29 mouse cellular contexts compared by ENCODE assay signal in the genomic region with DNA sequence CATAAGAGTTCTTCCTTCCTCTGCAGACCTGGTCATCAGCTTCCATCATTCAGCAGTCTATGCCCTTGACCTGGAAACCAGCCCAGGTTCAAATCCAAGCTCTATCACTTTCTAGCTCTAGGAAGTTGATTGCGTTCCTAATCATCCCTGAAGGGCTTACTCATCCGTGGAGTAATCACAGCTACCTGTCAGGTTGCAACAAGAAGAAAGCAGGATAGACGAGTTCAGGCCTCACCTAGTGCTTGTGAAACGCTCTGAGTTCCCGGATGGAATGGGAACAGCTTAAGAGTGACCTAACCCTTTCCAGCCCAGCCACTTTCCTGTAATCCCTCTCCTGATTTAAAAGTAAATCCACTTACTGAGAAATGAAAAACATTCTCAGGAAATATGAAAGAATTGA. TPM values are rescaled to one million over a fixed set of nuclear protein-coding genes. Genes with fewer than 3 reads are reported as not detected.
A peak's percentile ranks its signal among the peaks of the same experiment; 100 is the strongest.
DNase-seq lines count a peak whose midpoint lies in the region; ATAC-seq and TF ChIP-seq lines count a peak whose summit lies in the region.
"Had no signal": no experiment of that assay in that cellular context is flagged by ENCODE, and none has a peak within 500 bp of the region (broad histone marks: within the 10 kb centered on the region; RNA-seq: fewer than 3 reads in every experiment).

No protein-coding gene starts in this region.

- H3K4me2 ChIP-seq in lung, postnatal 0 days (replicated peaks; ENCODE audit: low read depth, low read length), result no peak overlapping the region
- no peak overlapping the region for H3K4me2 ChIP-seq in liver, postnatal 0 days (ENCODE audit: low read depth, low read length)
- H3K4me2 ChIP-seq: embryonic facial prominence, embryonic 12.5 days; embryonic facial prominence, embryonic 15.5 days; forebrain, embryonic 13.5 days; forebrain, embryonic 15.5 days had no signal

- no peaks in the 10 kb centered on the region for H3K36me3 ChIP-seq in lung, postnatal 0 days (ENCODE audit: insufficient read depth, low read length)
- H3K36me3 ChIP-seq in liver, postnatal 0 days (replicated peaks; ENCODE audit: insufficient read depth, low read length), result no peaks in the 10 kb centered on the region
- H3K36me3 ChIP-seq: embryonic facial prominence, embryonic 12.5 days; embryonic facial prominence, embryonic 15.5 days; forebrain, embryonic 15.5 days had no signal

- H3K4me3 ChIP-seq in lung, postnatal 0 days (ENCODE audit: low read depth, low read length), result no peak overlapping the region
- H3K4me3 ChIP-seq in liver, postnatal 0 days (ENCODE audit: low read depth, low read length), result no peak overlapping the region
- H3K4me3 ChIP-seq: embryonic facial prominence, embryonic 12.5 days; embryonic facial prominence, embryonic 15.5 days; erythroblast, embryonic 14.5 days; forebrain, embryonic 13.5 days; forebrain, embryonic 15.5 days had no signal

- no peak overlapping the region for H3K9ac ChIP-seq in lung, postnatal 0 days (replicated peaks; ENCODE audit: low read depth)
- no peak overlapping the region for H3K9ac ChIP-seq in liver, postnatal 0 days (replicated peaks)
- H3K9ac ChIP-seq: embryonic facial prominence, embryonic 12.5 days; embryonic facial prominence, embryonic 15.5 days; forebrain, embryonic 13.5 days; forebrain, embryonic 15.5 days; forebrain, postnatal 0 days had no signal

- no peak for TF ChIP-seq CTCF in lung, postnatal 0 days (IDR thresholded peaks at IDR 0.05)
- no peak for TF ChIP-seq CTCF in liver, postnatal 0 days (IDR thresholded peaks at IDR 0.05; ENCODE audit: low read depth)

- no peak for TF ChIP-seq EP300 in lung, postnatal 0 days (IDR thresholded peaks at IDR 0.05)
- TF ChIP-seq EP300 in liver, postnatal 0 days (IDR thresholded peaks at IDR 0.05; ENCODE audit: low read depth), result no peak

- H3K4me1 ChIP-seq in lung, postnatal 0 days (ENCODE audit: insufficient read depth, low read depth, low read length), result no peaks in the 10 kb centered on the region
- H3K4me1 ChIP-seq in liver, postnatal 0 days (ENCODE audit: insufficient read depth), result no peaks in the 10 kb centered on the region
- H3K4me1 ChIP-seq: embryonic facial prominence, embryonic 12.5 days; embryonic facial prominence, embryonic 15.5 days; forebrain, embryonic 13.5 days; forebrain, embryonic 15.5 days had no signal

- no peaks in the 10 kb centered on the region for H3K27me3 ChIP-seq in lung, postnatal 0 days (replicated peaks; ENCODE audit: insufficient read depth, low read length)
- H3K27me3 ChIP-seq in liver, postnatal 0 days (ENCODE audit: insufficient read depth, low read length), result no peaks in the 10 kb centered on the region
- H3K27me3 ChIP-seq: embryonic facial prominence, embryonic 12.5 days; embryonic facial prominence, embryonic 15.5 days; forebrain, embryonic 13.5 days; forebrain, embryonic 15.5 days had no signal

- intact Hi-C loops in heart, postnatal 14 days (cut with DNase I), result no loop called here

- no peaks in the 10 kb centered on the region for H3K9me3 ChIP-seq in lung, postnatal 0 days (ENCODE audit: low read length)
- H3K9me3 ChIP-seq in liver, postnatal 0 days (ENCODE audit: low read length), result no peaks in the 10 kb centered on the region
- H3K9me3 ChIP-seq: embryonic facial prominence, embryonic 12.5 days; embryonic facial prominence, embryonic 15.5 days; forebrain, embryonic 13.5 days; forebrain, embryonic 15.5 days had no signal

- WGBS in lung, postnatal 0 days, result 44% methylated on average over 5 of the region's 5 CpGs
- WGBS in liver, postnatal 0 days (ENCODE audit: insufficient replicate concordance), result 75% methylated on average over 5 of the region's 5 CpGs

- DNase-seq in heart, adult 11 months, result peak; percentile 71
- DNase-seq in heart, postnatal 14 days, result no peak
- DNase-seq in lung, postnatal 0 days (ENCODE audit: low spot score), result peak; percentile 59
- no peak for DNase-seq in lung, postnatal 25 days (ENCODE audit: low spot score)
- DNase-seq in fat pad, adult 2 months (ENCODE audit: extremely low read depth, low read depth, low spot score), result peak; percentile 95
- peak; percentile 98 for DNase-seq in gonadal fat pad, adult 2 months (ENCODE audit: low read depth)
- DNase-seq in kidney, postnatal 14 days, result no peak
- no peak for DNase-seq in liver, postnatal 0 days
- DNase-seq: adrenal gland, adult 2 months; adrenal gland, postnatal 10 days; adrenal gland, postnatal 25 days; cerebellum, adult 11 months; cerebellum, adult 18-20 months; cerebellum, adult 8-10 months; cerebellum, adult 9-11 months; cerebellum, postnatal 14 days; cerebellum, postnatal 36 days; embryo, embryonic 11 days; forebrain, postnatal 0 days had no signal

- ATAC-seq in lung, postnatal 0 days, result peak; percentile 51
- no peak for ATAC-seq in liver, postnatal 0 days
- ATAC-seq: forebrain, embryonic 13.5 days; forebrain, embryonic 15.5 days; forebrain, postnatal 0 days had no signal

- H3K27ac ChIP-seq in lung, postnatal 0 days (ENCODE audit: low read length), result 0 out of 2 replicates have a peak overlapping the region, but pooled peaks have one; percentile 2
- no peak overlapping the region for H3K27ac ChIP-seq in liver, postnatal 0 days (ENCODE audit: low read depth)
- H3K27ac ChIP-seq: embryonic facial prominence, embryonic 12.5 days; forebrain, embryonic 13.5 days; forebrain, embryonic 15.5 days had no signal

RNA-seq across cellular contexts. Expression of a gene that starts 19.1 kb away (rescaled TPM):
- total RNA-seq in heart, postnatal 14 days (2021), result 10 to 100 TPM in 1 of 2 experiments, 1 to 10 TPM in 1; 8.0 to 10.3 TPM
- polyA plus RNA-seq in lung, postnatal 0 days (2015; fragmentation: Nextera tagmentation; extraction: Ambion mirVana), result 6.9 and 13.8 TPM in 2 replicates
- 4.9 and 6.5 TPM in 2 replicates for polyA plus RNA-seq in gonadal fat pad, adult 2 months (2012; rRNA removed)
- 0.09 and 0.11 TPM in 2 replicates for polyA plus RNA-seq in liver, postnatal 0 days (2015; fragmentation: Nextera tagmentation; extraction: Ambion mirVana)
- total RNA-seq: common myeloid progenitor, adult 5-6 weeks; MEL had no signal
- polyA plus RNA-seq: forebrain, embryonic 11.5 days; forebrain, embryonic 13.5 days; forebrain, embryonic 15.5 days had no signal

RNA-seq across cellular contexts. Expression of a gene that starts 45.7 kb away (rescaled TPM):
- total RNA-seq in heart, postnatal 14 days (2021), result not detected
- polyA plus RNA-seq in lung, postnatal 0 days (2015; fragmentation: Nextera tagmentation; extraction: Ambion mirVana), result 1.3 and 1.5 TPM in 2 replicates
- polyA plus RNA-seq in gonadal fat pad, adult 2 months (2012; rRNA removed), result 3.6 and 3.7 TPM in 2 replicates
- polyA plus RNA-seq in liver, postnatal 0 days (2015; fragmentation: Nextera tagmentation; extraction: Ambion mirVana), result not detected in 2 replicates
- total RNA-seq: adrenal gland, adult 2 months; adrenal gland, postnatal 10 days; adrenal gland, postnatal 25 days; adrenal gland, postnatal 4 days; common myeloid progenitor, adult 5-6 weeks had no signal
- polyA plus RNA-seq: adrenal gland, adult 2 months; C2C12; erythroblast, embryonic 14.5 days had no signal

Comparison
In these comparisons a context has a peak if more than half of its experiments do, and no peak if none do; other contexts are left out.
1. DNase-seq: peak in heart, adult 11 months (single experiment), lung, postnatal 0 days (single experiment), fat pad, adult 2 months (single experiment) and gonadal fat pad, adult 2 months (single experiment); none in heart, postnatal 14 days (0 of 2), lung, postnatal 25 days (single experiment), kidney, postnatal 14 days (single experiment) and liver, postnatal 0 days (single experiment).